Mouse (Mus musculus): ENCODE measurements around the gene Tfap2c. TPM values are rescaled to one million over a fixed set of nuclear protein-coding genes. Genes with fewer than 3 reads are reported as not detected.

Tfap2c gene
- 0.04 TPM in 1 of 2 replicates, not detected in the other for polyA plus RNA-seq (2021; fragmentation: Nextera tagmentation)
- long read RNA-seq, experiment 1: 0 reads
- long read RNA-seq, experiment 2: 0 reads

GRCm38 (mm10) chr2:172549371-172550155 is at the start of gene Tfap2c:
TSS of gene Tfap2c (plus strand) at chr2:172549593.

Other genes with a start within 250 kb of the Tfap2c start
- 10.3 and 14.6 TPM in 2 replicates for gene Fam210b, start 204.0 kb upstream of the Tfap2c start, polyA plus RNA-seq (2021; fragmentation: Nextera tagmentation)
- 1.0 and 1.2 TPM in 2 replicates for gene Aurka, start 179.1 kb upstream of the Tfap2c start, polyA plus RNA-seq (2021; fragmentation: Nextera tagmentation)
- gene Cstf1, start 178.9 kb upstream of the Tfap2c start, polyA plus RNA-seq (2021; fragmentation: Nextera tagmentation): 23.5 and 27.0 TPM in 2 replicates
- 0.25 and 0.26 TPM in 2 replicates for gene Cass4, start 155.8 kb upstream of the Tfap2c start, polyA plus RNA-seq (2021; fragmentation: Nextera tagmentation)
- 77.6 and 78.7 TPM in 2 replicates for gene Rtf2, start 109.0 kb upstream of the Tfap2c start, polyA plus RNA-seq (2021; fragmentation: Nextera tagmentation)
- not detected in 2 replicates for gene Gcnt7, start 91.0 kb upstream of the Tfap2c start, polyA plus RNA-seq (2021; fragmentation: Nextera tagmentation)
- gene Fam209, start 77.1 kb upstream of the Tfap2c start, polyA plus RNA-seq (2021; fragmentation: Nextera tagmentation): not detected in 2 replicates